ENCODE assay signal across 18 mouse cellular contexts in the genomic region with DNA sequence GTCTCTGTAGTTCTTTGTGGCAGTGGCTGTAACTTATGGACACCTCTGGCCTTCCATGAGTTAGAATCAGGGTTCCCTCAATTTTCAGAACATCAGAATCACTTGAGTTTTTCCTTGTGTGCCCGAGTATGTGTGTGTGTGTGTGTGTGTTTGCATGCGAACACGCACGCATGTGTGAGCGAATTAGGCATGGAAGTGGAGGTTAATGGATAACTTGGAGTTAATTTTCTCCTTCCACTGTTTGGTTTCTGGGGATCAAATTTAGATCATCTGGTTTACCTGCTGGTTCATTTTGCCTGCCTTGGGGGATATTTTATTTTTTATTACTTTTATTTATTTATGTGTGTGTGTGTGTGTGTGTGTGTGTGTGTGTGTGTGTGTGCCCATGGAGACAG.
"Had no signal": no experiment of that assay in that cellular context is flagged by ENCODE, and none has a peak within 500 bp of the region (broad histone marks: within the 10 kb centered on the region; RNA-seq: fewer than 3 reads in every experiment).

No protein-coding gene starts in this region.

- H3K36me3 ChIP-seq: intestine, embryonic 15.5 days; midbrain, embryonic 15.5 days; neural tube, embryonic 13.5 days had no signal

- H3K27me3 ChIP-seq: intestine, embryonic 15.5 days; limb, embryonic 13.5 days; midbrain, embryonic 12.5 days; midbrain, embryonic 15.5 days; neural tube, embryonic 13.5 days had no signal

- ATAC-seq: liver, postnatal 0 days; midbrain, embryonic 15.5 days had no signal

- H3K9ac ChIP-seq: intestine, embryonic 15.5 days; limb, embryonic 13.5 days; liver, embryonic 14.5 days; liver, postnatal 0 days; lung, embryonic 14.5 days; midbrain, embryonic 12.5 days; midbrain, embryonic 15.5 days; neural tube, embryonic 13.5 days had no signal

- H3K27ac ChIP-seq: intestine, embryonic 15.5 days; layer of hippocampus, adult 2 months; limb, embryonic 10.5 days; limb, embryonic 13.5 days; liver, embryonic 14.5 days; macrophage; midbrain, embryonic 12.5 days; midbrain, embryonic 15.5 days; neural tube, embryonic 13.5 days; stomach, postnatal 0 days had no signal

- H3K4me2 ChIP-seq: intestine, embryonic 15.5 days; limb, embryonic 13.5 days; lung, embryonic 14.5 days; midbrain, embryonic 12.5 days; midbrain, embryonic 15.5 days; neural tube, embryonic 13.5 days had no signal

- DNase-seq: kidney, postnatal 14 days; layer of hippocampus, adult 9-11 months; liver; liver, postnatal 0 days; lung, embryonic 14.5 days; thymus, adult 2 months; thymus, postnatal 14 days; thymus, postnatal 4 days had no signal

- H3K4me3 ChIP-seq: intestine, embryonic 15.5 days; layer of hippocampus, adult 2 months; limb, embryonic 10.5 days; limb, embryonic 13.5 days; midbrain, embryonic 12.5 days; midbrain, embryonic 15.5 days; neural tube, embryonic 13.5 days had no signal

- H3K9me3 ChIP-seq: intestine, embryonic 15.5 days; limb, embryonic 10.5 days; limb, embryonic 13.5 days; midbrain, embryonic 12.5 days; midbrain, embryonic 15.5 days; neural tube, embryonic 13.5 days had no signal
